Mouse (Mus musculus) neutrophil, adult 83 days (primary cell): ENCODE results near the gene Mamstr. TPM values are rescaled to one million over a fixed set of nuclear protein-coding genes. Genes with fewer than 3 reads are reported as not detected.

Experiments used
- total RNA-seq, 2 experiments: library from RNA; stranded (reverse); gene quantifications; one replicate each; pipeline ENCODE4 v1.2.4; 2023

Mamstr gene
- total RNA-seq, result under 1 TPM; 0.13 to 0.73 TPM

DNA sequence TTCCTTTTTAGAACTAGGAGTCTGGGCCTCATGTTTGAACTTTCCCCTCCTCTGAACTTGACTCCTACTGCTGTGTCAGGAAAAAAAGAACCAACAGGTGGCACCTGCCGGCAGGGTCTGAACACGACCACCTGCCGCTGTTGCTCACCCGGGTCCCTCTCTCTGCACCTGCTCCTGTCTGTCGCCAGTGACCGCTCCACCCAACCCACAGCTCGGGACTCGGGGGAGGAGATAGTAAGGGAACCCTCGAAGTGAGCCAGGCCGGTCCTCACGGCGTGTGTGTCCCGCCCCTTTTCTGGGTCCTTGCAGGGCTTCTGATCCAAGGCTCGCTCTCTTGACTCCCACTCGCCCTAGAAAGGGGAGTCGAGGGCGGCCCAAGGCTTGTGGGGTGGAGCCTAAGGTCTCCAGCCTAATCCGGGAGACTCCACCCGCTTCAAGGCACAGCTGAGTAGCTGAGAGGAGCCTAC, at the start of gene Mamstr:
Mamstr (plus strand) TSS at position 417 of the 467 bp plus-strand sequence.

DNA sequence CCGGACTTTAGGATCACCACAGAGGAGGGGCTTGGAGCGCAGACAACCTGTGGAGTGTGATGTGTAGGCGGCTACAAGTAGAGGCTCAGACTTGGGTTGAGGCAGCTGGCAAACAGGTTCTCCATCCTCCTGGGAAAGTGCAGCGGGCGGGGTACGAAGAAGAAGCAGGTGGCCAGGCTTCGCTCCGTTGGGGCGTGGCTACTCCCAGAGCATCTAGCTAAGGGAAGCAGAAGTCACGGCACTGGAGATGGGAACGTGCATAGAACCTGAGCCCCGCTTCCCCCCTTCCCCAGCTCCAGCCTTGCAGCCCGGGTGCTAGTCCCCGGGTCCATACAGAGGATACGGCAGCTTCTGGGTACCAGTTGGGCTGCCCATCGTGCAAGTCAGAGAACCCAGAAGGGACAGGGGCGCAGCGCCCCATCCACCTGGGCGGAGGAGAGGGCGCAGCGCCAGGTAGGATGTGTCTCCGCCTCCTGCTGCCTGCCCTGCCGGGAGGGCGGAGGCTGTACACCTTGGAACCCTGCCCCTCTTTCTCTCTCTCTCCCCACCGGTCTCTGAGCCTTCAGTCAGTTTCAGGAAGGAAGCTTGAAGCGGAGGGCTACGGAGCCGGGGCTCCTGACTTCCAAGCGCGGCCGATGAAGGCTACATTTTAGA, 22.6 kb upstream of the Mamstr start, which contains the start of gene Fut1:
Fut1 (plus strand) TSS at position 248 of the 654 bp plus-strand sequence.

DNA sequence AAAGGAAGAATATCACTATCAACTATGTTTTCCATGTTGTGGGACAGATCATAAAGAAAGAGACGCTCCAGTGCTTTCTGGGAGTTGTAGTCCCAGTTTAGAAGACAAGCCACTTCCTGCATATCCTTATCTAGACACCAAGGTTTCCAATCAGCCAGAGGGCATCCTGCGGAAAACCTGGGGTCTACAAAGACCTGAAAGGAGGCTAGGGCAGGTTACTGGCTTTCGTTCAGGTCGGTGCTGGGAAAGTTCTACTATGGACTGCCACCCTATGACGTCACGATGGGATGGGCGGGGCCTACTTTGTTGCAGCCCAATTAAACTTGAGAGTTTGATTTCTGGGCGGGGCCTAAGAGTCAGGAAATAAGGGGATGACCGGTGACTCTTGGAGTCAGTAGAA, 18.3 kb upstream of the Mamstr start, which contains the start of gene Izumo1:
Izumo1 (plus strand) TSS at position 369 of the 400 bp plus-strand sequence.

DNA sequence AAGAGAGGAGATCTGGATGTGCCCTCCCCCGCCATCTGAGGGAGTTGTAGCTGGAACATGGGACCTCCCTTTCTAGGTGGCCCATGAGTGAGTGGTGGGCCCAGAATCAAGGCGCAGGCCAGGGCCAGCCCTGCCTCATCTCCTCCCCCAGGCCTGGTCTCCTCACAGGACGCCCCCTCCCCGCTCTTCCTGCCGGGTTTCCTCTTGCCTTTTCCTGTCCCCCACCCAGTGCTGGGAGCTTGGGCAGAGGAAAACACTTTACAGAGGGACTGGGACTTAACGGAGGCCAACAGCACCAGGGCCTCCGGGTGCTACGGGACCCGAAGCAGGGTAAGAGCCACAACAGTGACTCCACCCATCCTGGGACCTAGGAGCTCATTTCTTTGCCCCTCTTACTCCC, 12.5 kb upstream of the Mamstr start, which contains the start of gene Rasip1:
Rasip1 (plus strand) TSS at position 228 of the 400 bp plus-strand sequence.

DNA sequence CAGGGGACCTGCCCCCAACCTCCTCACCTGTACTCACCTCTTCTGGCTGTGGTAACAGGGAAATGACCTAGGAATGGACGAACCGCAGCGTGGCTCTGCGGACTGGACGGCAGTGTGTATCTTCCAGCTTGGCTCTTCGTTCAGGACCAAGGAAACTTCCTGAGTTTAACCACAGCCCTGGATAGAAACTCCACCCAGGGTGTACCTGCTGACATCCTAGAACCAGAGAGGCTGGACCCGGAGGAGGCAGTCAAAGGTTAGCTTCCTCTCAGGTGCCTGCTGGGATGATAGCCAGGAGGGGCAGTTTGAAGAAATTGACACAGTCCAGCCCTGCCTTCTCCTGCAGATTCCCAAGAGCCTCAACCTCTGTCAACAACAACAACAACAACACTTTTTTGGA, 26.4 kb downstream of the Mamstr start, which contains the start of gene Fut2:
Fut2 (minus strand) TSS at position 234 of the 400 bp plus-strand sequence.

GRCm38 (mm10) chr7:45683396-45684050, 43.7 kb downstream of the Mamstr start, which contains the start of gene Ntn5:
Gene Ntn5, plus strand, starts transcription at chr7:45684022.

GRCm38 (mm10) chr7:45693921-45694591, 54.3 kb downstream of the Mamstr start, which contains the start of gene Sec1:
Gene Sec1, minus strand, starts transcription at chr7:45694402.

Other genes with a start within 250 kb of the Mamstr start
- gene Snrnp70, start 244.2 kb upstream of the Mamstr start, total RNA-seq, result 100 to 1,000 TPM; 256 to 279 TPM
- gene Kcna7, start 234.3 kb upstream of the Mamstr start, total RNA-seq, result not detected
- not detected for gene Ntf5, start 226.3 kb upstream of the Mamstr start, total RNA-seq
- not detected for gene Lhb, start 219.2 kb upstream of the Mamstr start, total RNA-seq
- gene Gys1, start 205.1 kb upstream of the Mamstr start, total RNA-seq, result 10 to 100 TPM; 58.1 to 59.5 TPM
- gene Ruvbl2, start 201.9 kb upstream of the Mamstr start, total RNA-seq, result 10 to 100 TPM; 39.6 to 42.2 TPM
- 1,000 to 10,000 TPM; 1,390 to 1,483 TPM for gene Ftl1, start 180.1 kb upstream of the Mamstr start, total RNA-seq
- gene Bax, start 173.1 kb upstream of the Mamstr start, total RNA-seq, result 10 to 100 TPM; 42.0 to 45.1 TPM
- gene Tulp2, start 158.1 kb upstream of the Mamstr start, total RNA-seq, result not detected
- gene Gm45808, start 153.2 kb upstream of the Mamstr start, total RNA-seq, result 1 to 10 TPM; 1.2 to 2.5 TPM
- gene Dhdh, start 151.2 kb upstream of the Mamstr start, total RNA-seq, result 1 to 10 TPM; 5.9 to 6.1 TPM
- gene Nucb1, start 129.6 kb upstream of the Mamstr start, total RNA-seq, result 100 to 1,000 TPM; 111 to 114 TPM
- 100 to 1,000 TPM; 253 to 370 TPM for gene Ppp1r15a, start 113.7 kb upstream of the Mamstr start, total RNA-seq
- under 1 TPM in 1 of 2 experiments, not detected in 1; 0.15 TPM for gene Plekha4, start 113.6 kb upstream of the Mamstr start, total RNA-seq
- gene Hsd17b14, start 85.1 kb upstream of the Mamstr start, total RNA-seq, result not detected
- gene Bcat2, start 69.8 kb upstream of the Mamstr start, total RNA-seq, result 10 to 100 TPM; 39.9 to 42.5 TPM
- gene Fgf21, start 24.5 kb upstream of the Mamstr start, total RNA-seq, result not detected
- gene Fut1, start 22.7 kb upstream of the Mamstr start, total RNA-seq, result under 1 TPM in 1 of 2 experiments, not detected in 1; 0.22 TPM
- gene Izumo1, start 18.2 kb upstream of the Mamstr start, total RNA-seq, result not detected
- 1 to 10 TPM; 1.9 to 2.0 TPM for gene Rasip1, start 12.5 kb upstream of the Mamstr start, total RNA-seq
- not detected for gene Fut2, start 26.4 kb downstream of the Mamstr start, total RNA-seq
- gene Ntn5, start 44.0 kb downstream of the Mamstr start, total RNA-seq, result not detected
- under 1 TPM in 1 of 2 experiments, not detected in 1; 0.26 TPM for gene Sec1, start 54.4 kb downstream of the Mamstr start, total RNA-seq
- not detected for gene Car11, start 59.9 kb downstream of the Mamstr start, total RNA-seq
- 1 to 10 TPM; 5.3 TPM for gene Dbp, start 65.1 kb downstream of the Mamstr start, total RNA-seq
- gene Rpl18, start 75.5 kb downstream of the Mamstr start, total RNA-seq, result 100 to 1,000 TPM; 782 to 910 TPM
- 10 to 100 TPM; 39.2 to 41.2 TPM for gene Sphk2, start 78.0 kb downstream of the Mamstr start, total RNA-seq
- under 1 TPM; 0.55 to 0.64 TPM for gene Fam83e, start 81.2 kb downstream of the Mamstr start, total RNA-seq
- not detected for gene Spaca4, start 85.8 kb downstream of the Mamstr start, total RNA-seq
- not detected for gene Lmtk3, start 143.8 kb downstream of the Mamstr start, total RNA-seq
- not detected for gene Sult2b1, start 144.7 kb downstream of the Mamstr start, total RNA-seq
- gene Cyth2, start 174.6 kb downstream of the Mamstr start, total RNA-seq, result 10 to 100 TPM; 68.3 to 83.9 TPM
- gene Kcnj14, start 184.8 kb downstream of the Mamstr start, total RNA-seq, result under 1 TPM; 0.20 to 0.33 TPM
- 1 to 10 TPM; 5.4 to 5.9 TPM for gene Grwd1, start 191.0 kb downstream of the Mamstr start, total RNA-seq
- 10 to 100 TPM; 65.3 to 69.5 TPM for gene Kdelr1, start 232.8 kb downstream of the Mamstr start, total RNA-seq
- gene Grin2d, start 238.4 kb downstream of the Mamstr start, total RNA-seq, result under 1 TPM; 0.15 to 0.22 TPM